In genomic region chr10:58663868-58664267, GRCm38 (mm10) we compare ENCODE assay signal across 13 mouse cellular contexts. TPM values are rescaled to one million over a fixed set of nuclear protein-coding genes. Genes with fewer than 3 reads are reported as not detected.
A peak's percentile ranks its signal among the peaks of the same experiment; 100 is the strongest.
DNase-seq lines count a peak whose midpoint lies in the region; ATAC-seq lines count a peak whose summit lies in the region.
"Had no signal": no experiment of that assay in that cellular context is flagged by ENCODE, and none has a peak within 500 bp of the region (broad histone marks: within the 10 kb centered on the region; RNA-seq: fewer than 3 reads in every experiment).

No protein-coding gene starts in this region.

- ATAC-seq in kidney, embryonic 15.5 days (replicated peaks; ENCODE audit: low FRiP score) = no peak
- ATAC-seq in forebrain, embryonic 16.5 days = peak; percentile 84

- 0 out of 2 replicates have a peak, but pooled peaks cover 5% of the 10 kb centered on the region for H3K4me1 ChIP-seq in kidney, embryonic 15.5 days
- peaks cover 7% of the 10 kb centered on the region; the same call in 1 of the 2 replicates for H3K4me1 ChIP-seq in forebrain, embryonic 16.5 days (replicated peaks; ENCODE audit: control insufficient read depth, insufficient read depth, low read length)
- H3K4me1 ChIP-seq: heart, embryonic 13.5 days had no signal

- peak; percentile 47 to 76 for DNase-seq in cerebellum, postnatal 10 days
- DNase-seq in cerebellum, adult 9-10 months = no peak
- peak; percentile 20 to 27 for DNase-seq in kidney, adult 8-10 months
- DNase-seq in kidney, postnatal 14 days = peak; percentile 24
- DNase-seq in spleen, postnatal 14 days (ENCODE audit: low spot score in 2 of 2) = no peak
- no peak for DNase-seq in left cerebral cortex, adult 8-10 months (ENCODE audit: low spot score in 2 of 2)
- DNase-seq: thymus, postnatal 14 days had no signal

- H3K9me3 ChIP-seq in kidney, embryonic 15.5 days (replicated peaks) = no peaks in the 10 kb centered on the region
- H3K9me3 ChIP-seq in forebrain, embryonic 16.5 days (ENCODE audit: control insufficient read depth, low read length) = no peaks in the 10 kb centered on the region
- H3K9me3 ChIP-seq: heart, embryonic 13.5 days had no signal

- no peak overlapping the region for H3K4me3 ChIP-seq in kidney, embryonic 15.5 days (replicated peaks)
- no peak overlapping the region for H3K4me3 ChIP-seq in forebrain, embryonic 16.5 days (replicated peaks; ENCODE audit: low read length)
- H3K4me3 ChIP-seq: heart, embryonic 13.5 days had no signal

- WGBS in kidney, embryonic 15.5 days = 86% methylated on average over 5 of the region's 5 CpGs
- 67% methylated on average over 5 of the region's 5 CpGs for WGBS in forebrain, embryonic 16.5 days

- H3K27me3 ChIP-seq in kidney, embryonic 15.5 days = no peaks in the 10 kb centered on the region
- H3K27me3 ChIP-seq in forebrain, embryonic 16.5 days (replicated peaks; ENCODE audit: control insufficient read depth, insufficient read depth, low read length) = peaks cover 3% of the 10 kb centered on the region; the same call in 1 of the 2 replicates
- H3K27me3 ChIP-seq: heart, embryonic 13.5 days had no signal

- H3K27ac ChIP-seq in kidney, embryonic 15.5 days = no peak overlapping the region
- H3K27ac ChIP-seq in forebrain, embryonic 16.5 days (ENCODE audit: low read length) = 0 out of 2 replicates have a peak overlapping the region, but pooled peaks have one; percentile 8
- H3K27ac ChIP-seq: heart, embryonic 13.5 days had no signal

- H3K4me2 ChIP-seq in kidney, embryonic 15.5 days = no peak overlapping the region
- H3K4me2 ChIP-seq in forebrain, embryonic 16.5 days (ENCODE audit: low read length) = no peak overlapping the region
- H3K4me2 ChIP-seq: heart, embryonic 13.5 days had no signal

- no peaks in the 10 kb centered on the region for H3K36me3 ChIP-seq in kidney, embryonic 15.5 days
- H3K36me3 ChIP-seq in forebrain, embryonic 16.5 days (ENCODE audit: control insufficient read depth, insufficient read depth) = no peaks in the 10 kb centered on the region
- H3K36me3 ChIP-seq: heart, embryonic 13.5 days had no signal

- no peak overlapping the region for H3K9ac ChIP-seq in kidney, embryonic 15.5 days
- H3K9ac ChIP-seq in forebrain, embryonic 16.5 days (replicated peaks; ENCODE audit: low read depth, low read length) = no peak overlapping the region
- H3K9ac ChIP-seq: heart, embryonic 13.5 days had no signal

RNA-seq across cellular contexts. Expression of gene Edar, which starts 11.6 kb away (rescaled TPM):
- 0.22 and 0.36 TPM in 2 replicates for polyA plus RNA-seq in kidney, embryonic 15.5 days (2015; fragmentation: Nextera tagmentation; extraction: Ambion mirVana)
- polyA plus RNA-seq in forebrain, embryonic 16.5 days (2015; fragmentation: Nextera tagmentation; extraction: Ambion mirVana) = 0.84 and 0.87 TPM in 2 replicates
- under 1 TPM; 0.34 to 0.78 (median 0.43) TPM for total RNA-seq in left cerebral cortex, adult 8-10 months (2022)
- polyA plus RNA-seq: C2C12; liver, embryonic 16.5 days had no signal

RNA-seq across cellular contexts. Expression of gene Gm17542, which starts 54.1 kb away (rescaled TPM):
- not detected in 2 replicates for polyA plus RNA-seq in kidney, embryonic 15.5 days (2015; fragmentation: Nextera tagmentation; extraction: Ambion mirVana)
- polyA plus RNA-seq in forebrain, embryonic 16.5 days (2015; fragmentation: Nextera tagmentation; extraction: Ambion mirVana) = not detected in 2 replicates
- not detected for total RNA-seq in left cerebral cortex, adult 8-10 months (2022)
- total RNA-seq: layer of hippocampus, postnatal 14 days had no signal
- polyA plus RNA-seq: C2C12; heart, embryonic 13.5 days; liver, embryonic 16.5 days had no signal

Comparison
In these comparisons a context has a peak if more than half of its experiments do, and no peak if none do; other contexts are left out.
1. DNase-seq: peak in cerebellum, postnatal 10 days (2 of 2), kidney, adult 8-10 months (2 of 2) and kidney, postnatal 14 days (single experiment); none in cerebellum, adult 9-10 months (single experiment), spleen, postnatal 14 days (0 of 2) and left cerebral cortex, adult 8-10 months (0 of 2).